Mouse (Mus musculus): ENCODE results near the gene Ppp1ca. TPM values are rescaled to one million over a fixed set of nuclear protein-coding genes. Genes with fewer than 3 reads are reported as not detected.
A peak's percentile ranks its signal among the peaks of the same experiment; 100 is the strongest.

Ppp1ca gene
- 181 and 188 TPM in 2 replicates for total RNA-seq (2015; ENCODE audit: low replicate concordance)
- total RNA-seq (2017; ENCODE audit: low replicate concordance), result 185 and 268 TPM in 2 replicates

GRCm38 (mm10) chr19:4191528-4192250 is at the start of gene Ppp1ca:
Gene Ppp1ca, plus strand, starts transcription at chr19:4192065.
- ATAC-seq (replicated peaks; ENCODE audit: low FRiP score, poor library complexity, severe bottlenecking), result peak; percentile 91

GRCm38 (mm10) chr19:4142416-4143173 is 49.3 kb upstream of the Ppp1ca start:
- no peak for ATAC-seq (replicated peaks; ENCODE audit: low FRiP score, poor library complexity, severe bottlenecking)

DNA sequence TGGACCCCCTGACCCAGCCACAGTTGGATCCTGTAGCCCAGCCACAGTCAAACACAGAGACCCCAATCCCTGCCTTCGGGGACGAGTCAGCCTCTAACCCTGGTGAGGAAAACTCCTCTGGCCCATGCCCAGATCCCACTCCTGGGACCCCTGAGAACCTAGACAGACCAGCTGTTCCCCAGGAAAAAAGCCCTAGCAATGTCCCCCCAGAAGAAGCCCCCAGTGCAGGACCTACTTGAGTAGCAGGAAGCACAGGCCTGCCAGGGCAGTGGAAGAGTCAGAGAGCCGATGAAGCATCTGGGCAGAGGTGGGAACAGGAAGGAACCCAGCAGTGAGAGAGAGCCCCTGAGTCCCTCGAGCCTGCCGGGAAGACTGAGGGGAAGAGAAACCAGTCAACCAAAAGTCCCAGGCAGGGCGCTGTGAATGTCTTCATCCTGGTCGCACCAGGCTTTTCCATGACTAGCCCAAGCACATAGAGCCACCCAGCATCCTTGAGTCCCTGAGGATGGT is 48.1 kb upstream of the Ppp1ca start, which contains the start of gene Cabp4:
Gene Cabp4 (minus strand): TSS at position 275 of the 510 bp plus-strand sequence.
- no peak for ATAC-seq (replicated peaks; ENCODE audit: low FRiP score, poor library complexity, severe bottlenecking)

GRCm38 (mm10) chr19:4144550-4145498 is 47.0 kb upstream of the Ppp1ca start:
- ATAC-seq (replicated peaks; ENCODE audit: low FRiP score, poor library complexity, severe bottlenecking), result no peak

DNA sequence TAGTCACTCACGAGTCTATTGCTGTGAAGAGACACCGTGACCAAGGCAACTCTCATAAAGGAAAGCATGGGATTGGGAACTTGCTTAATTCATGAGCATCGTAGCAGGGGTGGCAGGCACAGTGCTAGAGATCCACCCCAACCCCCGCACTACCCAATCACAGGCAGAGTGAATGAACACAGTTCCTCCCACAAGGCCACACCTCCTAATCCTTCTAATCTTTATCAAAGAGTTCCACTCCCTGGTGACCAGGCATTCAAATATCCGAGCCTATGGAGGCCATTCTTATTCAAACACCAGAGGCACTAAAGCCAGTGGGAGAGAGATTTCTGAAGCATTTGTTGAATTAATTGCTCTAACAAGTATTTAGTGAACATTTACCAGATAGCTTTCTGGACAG is 45.9 kb upstream of the Ppp1ca start:
- no peak for ATAC-seq (replicated peaks; ENCODE audit: low FRiP score, poor library complexity, severe bottlenecking)

- ATAC-seq (replicated peaks; ENCODE audit: low FRiP score, poor library complexity, severe bottlenecking), result no peak
Observed at GRCm38 (mm10) chr19:4146366-4147021, 45.4 kb upstream of the Ppp1ca start.

DNA sequence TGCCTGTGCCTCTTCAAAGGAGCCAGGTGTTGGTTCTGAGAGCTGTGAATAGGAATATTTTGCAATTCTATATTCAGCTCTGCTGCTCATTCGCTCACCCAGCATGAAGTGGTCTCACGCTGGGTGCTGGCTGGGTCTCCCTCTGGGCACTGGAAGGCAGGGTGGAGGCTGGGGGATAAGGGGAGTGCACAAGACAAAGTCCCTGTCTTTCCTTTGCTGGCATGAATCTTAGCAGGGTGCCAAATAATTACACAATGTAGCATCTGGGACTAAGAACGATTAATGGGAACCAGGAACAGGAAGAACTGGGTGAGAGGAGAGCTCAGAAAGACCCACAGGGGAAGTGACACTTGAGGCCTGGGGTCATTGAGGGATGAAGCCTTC is 44.9 kb upstream of the Ppp1ca start:
- ATAC-seq (replicated peaks; ENCODE audit: low FRiP score, poor library complexity, severe bottlenecking), result no peak

GRCm38 (mm10) chr19:4147782-4148490 is 43.9 kb upstream of the Ppp1ca start:
- peak; percentile 36; the same call in 1 of the 2 replicates for ATAC-seq (replicated peaks; ENCODE audit: low FRiP score, poor library complexity, severe bottlenecking)

DNA sequence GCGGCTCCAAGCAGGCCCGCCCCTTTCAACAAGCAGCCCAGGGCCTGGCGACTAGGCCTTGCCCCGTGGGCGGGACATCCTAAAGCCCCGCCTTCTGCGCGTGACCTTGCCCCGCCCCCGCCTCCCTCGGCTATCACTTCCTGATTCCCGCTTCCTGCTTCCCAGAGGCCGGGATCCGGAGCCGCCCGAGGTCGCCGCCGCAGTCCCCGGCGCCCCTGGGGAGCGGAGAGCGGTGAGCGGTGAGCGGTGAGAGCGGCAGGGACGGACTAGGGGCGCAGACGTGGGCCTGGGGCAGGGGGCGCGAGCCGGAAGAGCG is 43.4 kb upstream of the Ppp1ca start, which contains the start of gene Coro1b:
Gene Coro1b (plus strand): TSS at position 129 of the 316 bp plus-strand sequence.
- ATAC-seq (replicated peaks; ENCODE audit: low FRiP score, poor library complexity, severe bottlenecking), result peak; percentile 89

DNA sequence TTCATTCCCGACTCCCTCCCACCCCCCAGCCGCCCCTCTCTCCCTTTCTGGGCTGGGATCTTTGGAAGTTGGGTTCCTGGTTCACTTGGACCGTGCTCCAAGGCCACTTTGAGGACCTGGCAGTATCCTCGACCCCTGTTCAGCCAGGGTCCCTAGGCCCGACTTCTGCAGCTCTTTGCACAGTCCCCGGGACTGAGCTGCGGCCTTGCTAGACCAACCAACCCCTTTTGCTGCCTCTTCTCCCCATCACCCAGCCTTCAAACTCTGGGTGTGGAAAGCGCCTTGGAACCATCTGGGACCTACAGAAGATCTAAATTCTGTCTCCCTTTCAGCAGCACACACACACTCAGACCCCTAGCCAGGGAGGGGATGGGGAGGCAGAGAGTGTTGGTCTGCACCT is 43.0 kb upstream of the Ppp1ca start:
- ATAC-seq (replicated peaks; ENCODE audit: low FRiP score, poor library complexity, severe bottlenecking), result no peak

- ATAC-seq (replicated peaks; ENCODE audit: low FRiP score, poor library complexity, severe bottlenecking), result no peak
Observed at GRCm38 (mm10) chr19:4149283-4149682, 42.6 kb upstream of the Ppp1ca start.

- no peak for ATAC-seq (replicated peaks; ENCODE audit: low FRiP score, poor library complexity, severe bottlenecking)
Observed at GRCm38 (mm10) chr19:4149764-4150461, 42.0 kb upstream of the Ppp1ca start.

DNA sequence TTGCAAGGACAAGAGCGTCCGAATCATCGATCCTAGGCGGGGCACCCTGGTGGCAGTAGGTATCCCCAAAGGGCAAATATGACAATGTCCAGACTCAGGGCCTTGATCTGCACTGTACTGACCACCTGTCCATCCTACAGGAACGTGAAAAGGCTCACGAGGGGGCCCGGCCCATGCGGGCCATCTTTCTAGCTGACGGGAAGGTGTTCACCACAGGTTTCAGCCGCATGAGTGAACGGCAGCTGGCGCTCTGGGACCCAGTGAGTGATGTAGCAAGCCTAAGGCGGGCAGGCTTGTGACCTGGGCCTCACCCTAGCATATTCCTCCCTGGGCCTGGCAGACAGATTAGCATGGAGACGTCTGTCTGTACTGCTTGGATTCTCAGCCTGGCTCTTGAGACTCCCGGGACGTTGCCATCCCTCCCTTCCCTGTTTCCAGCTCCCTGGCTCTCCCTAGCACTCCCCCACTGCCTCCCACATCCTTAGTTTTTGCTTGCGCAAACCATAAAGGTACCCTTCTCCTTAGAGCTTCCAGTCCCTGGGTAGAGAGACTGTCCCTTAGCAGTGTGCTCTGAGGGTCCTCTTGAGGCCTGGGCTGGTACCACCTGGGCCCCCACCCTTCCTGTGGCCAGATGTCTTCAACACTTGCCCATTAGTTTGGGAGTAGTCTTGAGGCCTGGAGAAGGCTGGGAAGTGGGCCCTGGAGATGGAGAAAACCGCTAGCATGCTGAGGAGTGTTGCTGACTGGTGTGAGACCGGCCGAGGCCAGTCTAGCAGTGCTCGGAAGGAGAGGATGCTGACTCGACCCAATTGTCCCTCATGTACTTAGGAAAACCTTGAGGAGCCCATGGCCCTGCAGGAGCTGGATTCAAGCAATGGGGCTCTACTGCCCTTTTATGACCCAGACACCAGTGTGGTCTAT is 41.0 kb upstream of the Ppp1ca start:
- no peak for ATAC-seq (replicated peaks; ENCODE audit: low FRiP score, poor library complexity, severe bottlenecking)

DNA sequence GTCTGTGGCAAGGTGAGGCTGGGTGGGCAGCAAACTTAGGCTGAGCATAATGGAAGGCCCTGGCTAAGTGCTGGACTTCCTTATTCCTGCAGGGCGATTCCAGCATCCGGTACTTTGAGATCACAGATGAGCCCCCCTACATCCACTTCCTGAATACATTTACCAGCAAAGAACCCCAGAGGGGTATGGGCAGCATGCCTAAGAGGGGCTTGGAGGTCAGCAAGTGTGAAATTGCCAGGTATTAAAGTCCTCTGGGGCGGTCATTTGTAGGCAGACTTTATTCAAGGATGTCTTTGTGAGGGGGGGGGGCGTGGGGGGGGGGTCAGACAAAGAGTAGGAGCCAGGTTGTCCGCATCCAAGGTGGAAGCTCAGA is 40.4 kb upstream of the Ppp1ca start:
- ATAC-seq (replicated peaks; ENCODE audit: low FRiP score, poor library complexity, severe bottlenecking), result no peak

DNA sequence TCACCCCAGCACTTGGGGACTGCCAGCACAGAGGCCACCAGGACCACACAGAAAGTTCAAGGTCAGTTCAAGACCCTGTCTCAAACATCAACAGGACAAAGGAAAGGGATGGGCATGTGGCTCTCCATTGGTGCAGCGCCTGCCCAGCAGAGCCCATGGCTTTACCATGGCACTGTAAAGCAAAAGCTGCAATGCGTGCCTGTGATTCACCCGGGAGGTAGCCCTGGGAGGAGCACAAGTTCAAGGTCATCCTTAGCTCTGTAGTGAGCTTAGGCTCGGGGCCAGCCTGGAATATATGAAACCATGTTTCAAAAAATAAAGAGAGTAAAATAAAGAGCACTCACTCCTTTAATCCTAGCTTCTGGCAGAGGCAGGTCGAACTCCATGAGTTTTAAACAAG is 40.0 kb upstream of the Ppp1ca start:
- no peak for ATAC-seq (replicated peaks; ENCODE audit: low FRiP score, poor library complexity, severe bottlenecking)

DNA sequence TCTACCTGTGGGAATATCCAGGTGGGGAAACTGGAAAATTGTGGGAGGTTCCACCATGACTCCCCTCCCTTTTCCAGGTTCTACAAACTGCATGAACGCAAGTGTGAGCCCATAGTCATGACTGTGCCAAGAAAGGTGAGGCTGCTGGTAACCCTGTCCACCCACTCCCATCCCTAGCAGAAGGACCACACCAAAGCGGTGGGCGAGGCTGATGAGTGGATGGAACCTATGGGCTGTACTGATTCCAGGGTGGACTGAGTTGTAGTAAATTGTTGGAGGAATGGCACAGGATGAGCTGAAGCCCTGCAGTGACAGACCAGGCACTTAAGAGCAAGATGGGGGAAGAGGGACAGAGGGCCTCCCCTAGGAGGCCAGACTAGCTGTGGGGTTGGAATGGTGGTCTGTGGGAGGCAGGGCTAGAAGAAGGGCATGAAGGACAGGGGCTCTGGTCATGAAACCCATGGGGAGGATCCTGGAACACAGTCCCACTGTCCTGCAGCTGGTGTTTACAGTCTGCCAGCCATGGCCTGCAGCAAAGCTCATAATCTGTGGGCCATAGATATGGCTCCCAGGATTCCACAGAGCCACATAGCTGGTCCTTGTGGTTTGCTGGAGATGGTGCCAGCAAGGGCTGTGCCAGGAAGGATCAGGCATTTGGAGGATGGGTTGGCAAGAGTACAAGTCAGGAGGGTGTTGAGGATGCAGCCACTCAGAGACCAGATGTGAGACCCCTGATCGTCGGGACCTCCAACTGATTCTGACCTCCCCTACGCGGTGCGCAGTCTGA is 39.2 kb upstream of the Ppp1ca start:
- no peak for ATAC-seq (replicated peaks; ENCODE audit: low FRiP score, poor library complexity, severe bottlenecking)

All from erythroid progenitor cell, adult 5-6 weeks (primary cell).